Mouse (Mus musculus) hindbrain, embryonic 16.5 days (tissue): ENCODE data around the gene Vav2. TPM values are rescaled to one million over a fixed set of nuclear protein-coding genes. Genes with fewer than 3 reads are reported as not detected.

Source experiments
- ATAC-seq: fragments of 200-750 bp; cut with Nextera tagmentation; 2 replicates; pipeline ENCODE4 v1.8.0; 2017; ENCODE audit warnings: moderate TSS enrichment, moderate library complexity
- H3K27ac ChIP-seq: fragments of 300-500 bp; sonication (generic); 2 replicates; pipeline ENCODE4 v1.5.1; 2014; ENCODE audit warnings: low read depth, mild to moderate bottlenecking, control low read depth, low read length, moderate library complexity
- H3K27me3 ChIP-seq: fragments of 300-500 bp; sonication (generic); replicated peaks from 2 replicates; pipeline ENCODE4 v1.6.1; 2014; ENCODE audit warnings: low read length; ENCODE audit not compliant: control insufficient read depth, insufficient read depth
- H3K36me3 ChIP-seq: fragments of 300-500 bp; sonication (generic); 2 replicates; pipeline ENCODE4 v1.6.1; 2014; ENCODE audit warnings: mild to moderate bottlenecking, low read length, moderate library complexity, mixed read lengths; ENCODE audit not compliant: control insufficient read depth, insufficient read depth
- H3K4me1 ChIP-seq: fragments of 300-500 bp; sonication (generic); 2 replicates; pipeline ENCODE4 v1.6.1; 2014; ENCODE audit warnings: low read depth, low read length; ENCODE audit not compliant: control insufficient read depth, insufficient read depth
- H3K4me2 ChIP-seq: fragments of 300-500 bp; sonication (generic); 2 replicates; pipeline ENCODE4 v1.6.1; 2014; ENCODE audit warnings: mild to moderate bottlenecking, low read length, control low read depth, moderate library complexity
- H3K4me3 ChIP-seq: fragments of 300-500 bp; sonication (generic); 2 replicates; pipeline ENCODE4 v1.5.1; 2014; ENCODE audit warnings: mild to moderate bottlenecking, low read length, control low read depth, moderate library complexity
- H3K9ac ChIP-seq: fragments of 300-500 bp; sonication (generic); 2 replicates; pipeline ENCODE4 v1.6.1; 2014; ENCODE audit warnings: low read depth, mild to moderate bottlenecking, control low read depth, low read length, moderate library complexity
- H3K9me3 ChIP-seq: fragments of 300-500 bp; sonication (generic); 2 replicates; pipeline ENCODE4 v1.6.1; 2014; ENCODE audit warnings: mild to moderate bottlenecking, low read length, moderate library complexity; ENCODE audit not compliant: control insufficient read depth
- WGBS: fragments of 180-500 bp; shearing (Covaris S2); extraction: QIAGEN DNeasy Blood & Tissue Kit; methylation state at CpG from one replicate; pipeline ENCODE4 v1.1.7; 2014; 5-methylcytosine and 5-hydroxymethylcytosine counted together
- polyA plus RNA-seq: library from polyadenylated mRNA; unstranded; fragments of >200 nt; fragmentation: Nextera tagmentation; extraction: Ambion mirVana; gene quantifications from 2 replicates; pipeline ENCODE4 v1.2.1, GENCODE M21; 2015

Vav2 gene
- polyA plus RNA-seq, 1 experiment from 2014 or later = 10.4 TPM

DNA sequence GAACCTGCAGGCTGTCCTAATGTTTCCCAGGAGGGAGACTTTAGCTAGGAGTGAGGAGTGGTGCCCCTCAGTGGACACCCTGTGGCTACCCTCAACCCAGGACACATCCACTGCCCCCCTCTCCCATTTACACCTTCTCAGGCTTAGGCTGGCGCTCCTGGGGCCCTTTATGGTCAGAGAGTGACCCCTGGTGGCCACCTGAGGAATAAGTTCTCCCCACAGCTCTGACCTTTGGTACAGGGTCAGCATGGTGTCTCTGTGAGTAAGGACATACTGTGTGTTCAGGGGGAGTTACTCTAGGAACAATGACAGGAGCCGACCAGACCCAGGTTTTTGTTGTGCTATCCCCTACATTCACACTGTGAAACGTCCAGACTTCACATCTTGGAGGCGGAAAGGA is 189.5 kb downstream of the Vav2 start:
- H3K9ac ChIP-seq = no peak overlapping the region
- no peaks in the 10 kb centered on the region for H3K27me3 ChIP-seq
- no peaks in the 10 kb centered on the region for H3K9me3 ChIP-seq
- whole genome bisulfite sequencing = 27% methylated on average over 4 of the region's 4 CpGs
- H3K36me3 ChIP-seq = no peaks in the 10 kb centered on the region
- no peak overlapping the region for H3K27ac ChIP-seq
- H3K4me1 ChIP-seq = no peaks in the 10 kb centered on the region
- no peak overlapping the region for H3K4me3 ChIP-seq
- peak; percentile 48; the same call in 1 of the 2 replicates for ATAC-seq
- H3K4me2 ChIP-seq = no peak overlapping the region

DNA sequence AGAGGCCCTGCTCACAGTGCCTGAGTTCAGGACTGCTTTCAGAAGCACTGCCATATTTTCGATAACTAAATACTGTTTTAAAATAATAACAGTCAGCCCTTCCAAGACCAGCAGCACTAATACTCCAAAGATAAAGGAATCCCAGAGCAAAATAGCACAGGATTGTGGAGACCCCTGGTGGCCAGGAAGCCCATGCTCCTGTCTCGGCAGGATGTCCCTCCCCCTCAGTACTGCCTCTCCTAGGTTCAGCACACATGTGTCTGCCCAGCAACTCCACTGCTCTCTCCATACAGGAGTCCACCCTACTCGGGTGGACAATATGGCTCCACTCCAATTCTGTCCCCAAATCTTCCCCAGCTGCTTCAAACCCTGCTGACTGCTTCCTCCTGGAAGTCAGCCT is 191.1 kb downstream of the Vav2 start:
- ATAC-seq = peak; percentile 75
- Histone ChIP-seq H3K4me2 (no peak overlapping the region), H3K27ac (no peak overlapping the region), H3K4me3 (no peak overlapping the region), H3K27me3 (no peaks in the 10 kb centered on the region), H3K9ac (no peak overlapping the region), H3K9me3 (no peaks in the 10 kb centered on the region), H3K4me1 (no peaks in the 10 kb centered on the region), H3K36me3 (no peaks in the 10 kb centered on the region)
- 29% methylated on average over 3 of the region's 3 CpGs for WGBS

DNA sequence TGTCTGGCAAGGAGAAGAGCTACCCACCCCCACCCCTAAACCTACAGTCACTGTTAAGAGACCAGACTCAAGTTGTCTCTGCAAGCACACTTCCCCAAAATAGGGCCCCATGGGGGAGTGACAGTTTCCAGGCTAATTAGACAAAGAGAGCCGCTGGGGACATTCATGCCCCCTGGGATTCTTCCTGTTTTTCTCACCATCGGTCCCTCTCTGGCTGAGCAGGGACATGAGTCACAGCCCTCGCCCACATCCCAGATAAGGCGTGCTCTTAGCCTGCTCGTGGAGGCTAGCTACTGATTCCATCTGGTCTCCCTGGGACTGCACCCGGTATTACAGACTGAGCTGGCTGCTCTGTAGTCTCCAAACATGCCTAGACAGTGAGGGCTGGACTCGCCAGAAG is 194.5 kb downstream of the Vav2 start:
- Histone ChIP-seq H3K36me3 (no peaks in the 10 kb centered on the region), H3K4me2 (no peak overlapping the region), H3K27me3 (no peaks in the 10 kb centered on the region), H3K4me1 (no peaks in the 10 kb centered on the region), H3K27ac (no peak overlapping the region), H3K9me3 (no peaks in the 10 kb centered on the region), H3K4me3 (no peak overlapping the region), H3K9ac (no peak overlapping the region)
- WGBS = 27% methylated on average over 7 of the region's 7 CpGs
- no peak for ATAC-seq

DNA sequence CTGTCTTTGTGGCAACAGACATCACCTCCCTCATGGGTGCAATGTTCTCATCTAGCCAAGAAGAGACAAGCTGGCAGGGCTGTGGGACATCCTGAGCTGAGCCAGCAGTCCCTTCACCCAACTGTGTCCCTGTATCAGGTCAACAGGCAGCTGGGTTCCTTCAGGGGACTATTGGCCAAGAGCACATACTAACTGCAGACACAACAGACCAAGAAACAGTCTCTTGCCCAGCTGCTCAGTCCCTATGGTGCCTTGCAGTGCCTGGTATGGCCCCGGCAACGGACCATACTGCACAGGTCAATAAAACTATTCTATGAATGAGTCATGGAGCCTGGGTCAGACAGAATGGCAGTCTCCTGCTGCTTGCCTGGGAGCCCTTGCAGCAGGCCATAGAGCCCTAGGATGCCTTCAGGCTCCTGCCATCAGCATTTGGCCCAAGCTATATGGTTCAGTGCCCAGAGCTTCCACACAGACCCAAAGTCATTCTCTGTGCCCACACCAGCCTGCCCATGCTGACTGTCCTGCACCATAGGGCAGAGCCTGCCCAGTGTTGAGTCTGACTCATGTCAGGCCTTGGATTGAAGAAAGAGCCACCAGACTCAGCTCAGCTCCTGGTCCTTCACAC is 197.2 kb downstream of the Vav2 start:
- WGBS = 84% methylated on average over 2 of the region's 2 CpGs
- ATAC-seq = no peak
- no peaks in the 10 kb centered on the region for H3K36me3 ChIP-seq

DNA sequence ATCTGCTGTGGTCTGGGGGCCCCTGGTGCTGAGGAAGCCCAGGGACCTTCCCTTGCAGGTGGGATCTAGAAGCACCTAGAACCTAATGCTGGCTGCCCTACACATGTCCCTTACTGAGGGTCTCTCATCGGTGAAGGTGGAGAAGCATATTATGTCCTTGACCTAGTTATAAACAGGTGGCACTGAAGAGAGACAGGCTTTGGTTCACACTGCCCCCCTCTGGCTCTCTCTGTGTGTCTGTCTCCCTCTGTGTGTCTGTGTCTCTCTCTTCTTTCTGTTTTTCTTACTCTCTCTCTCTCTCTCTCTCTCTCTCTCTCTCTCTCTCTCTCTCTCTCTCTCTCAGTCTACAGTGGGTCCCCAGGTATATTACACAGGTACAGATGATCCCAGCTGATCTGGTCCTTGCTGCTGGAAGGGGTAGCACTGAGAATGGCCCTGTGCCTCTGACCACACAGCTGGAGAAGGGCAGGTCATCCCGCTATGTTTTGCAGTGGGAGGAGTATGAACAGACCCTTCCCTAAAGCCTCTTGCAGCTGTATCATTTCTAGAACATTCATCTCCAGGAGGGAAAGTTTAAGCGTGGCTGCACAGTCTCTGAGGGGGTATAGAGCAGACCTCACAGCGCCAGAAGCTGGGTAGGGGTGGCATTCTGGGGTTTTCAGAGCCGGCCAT is 197.9 kb downstream of the Vav2 start:
- 76% methylated on average over 5 of the region's 5 CpGs for WGBS
- Histone ChIP-seq H3K4me3 (no peak overlapping the region), H3K4me1 (no peaks in the 10 kb centered on the region), H3K9me3 (no peaks in the 10 kb centered on the region), H3K27me3 (no peaks in the 10 kb centered on the region), H3K27ac (no peak overlapping the region), H3K4me2 (no peak overlapping the region), H3K9ac (no peak overlapping the region), H3K36me3 (no peaks in the 10 kb centered on the region)
- ATAC-seq = no peak

More for the DNA sequence above, 197.2 kb downstream of the Vav2 start:
- no peak overlapping the region for H3K4me2 ChIP-seq
- H3K4me1 ChIP-seq = no peaks in the 10 kb centered on the region
- H3K4me3 ChIP-seq = no peak overlapping the region
- H3K27ac ChIP-seq = no peak overlapping the region
- H3K27me3 ChIP-seq = no peaks in the 10 kb centered on the region
- H3K9ac ChIP-seq = no peak overlapping the region
- no peaks in the 10 kb centered on the region for H3K9me3 ChIP-seq

DNA sequence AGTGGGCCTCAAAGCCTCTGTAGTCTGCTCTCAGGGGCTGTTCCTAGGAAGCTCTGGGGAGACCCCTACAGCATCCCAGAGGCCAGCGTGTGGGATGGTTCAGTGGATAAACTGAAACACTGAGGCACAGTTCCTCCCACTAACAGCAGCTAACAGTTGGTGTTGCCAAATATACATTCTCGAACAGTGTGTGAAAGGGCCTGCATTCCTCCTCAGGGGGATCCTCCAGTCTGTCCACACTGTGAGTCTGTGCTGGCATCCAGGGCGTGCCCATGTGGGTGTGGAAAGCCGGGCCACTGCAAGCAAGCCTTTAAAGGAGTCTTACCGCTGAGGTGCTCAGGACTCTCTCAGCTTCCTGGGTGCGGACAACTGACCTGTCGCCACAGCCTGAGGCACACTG is 200.3 kb downstream of the Vav2 start:
- Histone ChIP-seq H3K4me3 (no peak overlapping the region), H3K9ac (no peak overlapping the region), H3K9me3 (no peaks in the 10 kb centered on the region), H3K4me2 (no peak overlapping the region), H3K27ac (no peak overlapping the region), H3K27me3 (no peaks in the 10 kb centered on the region), H3K36me3 (no peaks in the 10 kb centered on the region), H3K4me1 (no peaks in the 10 kb centered on the region)
- ATAC-seq = no peak
- WGBS = 59% methylated on average over 7 of the region's 7 CpGs

DNA sequence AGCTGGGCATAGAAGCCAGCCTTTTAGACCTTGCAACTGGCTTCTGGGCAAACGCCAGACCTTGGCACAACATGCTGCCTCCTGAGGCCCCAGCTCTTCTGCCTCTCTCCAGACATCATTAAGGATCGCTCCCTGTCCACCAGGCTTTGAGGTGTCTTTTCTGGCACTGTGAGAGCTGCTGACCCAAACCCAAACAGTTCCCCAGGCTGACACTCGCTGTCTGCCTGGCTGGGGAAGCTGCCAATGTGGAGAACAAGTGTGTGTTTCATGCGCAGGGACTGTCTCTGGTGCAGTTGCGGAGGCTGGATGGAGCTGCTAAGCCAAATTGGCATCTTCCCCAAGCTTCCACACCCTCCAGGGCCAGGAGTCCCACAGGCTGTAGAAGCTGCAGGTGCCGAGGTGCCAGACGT is 203.8 kb downstream of the Vav2 start:
- H3K9ac ChIP-seq = no peak overlapping the region
- no peak overlapping the region for H3K27ac ChIP-seq
- ATAC-seq = peak; percentile 65; the same call in 1 of the 2 replicates
- WGBS = 80% methylated on average over 7 of the region's 7 CpGs
- H3K4me1 ChIP-seq = no peaks in the 10 kb centered on the region
- no peaks in the 10 kb centered on the region for H3K27me3 ChIP-seq
- no peaks in the 10 kb centered on the region for H3K36me3 ChIP-seq
- H3K9me3 ChIP-seq = no peaks in the 10 kb centered on the region
- no peak overlapping the region for H3K4me2 ChIP-seq
- no peak overlapping the region for H3K4me3 ChIP-seq

DNA sequence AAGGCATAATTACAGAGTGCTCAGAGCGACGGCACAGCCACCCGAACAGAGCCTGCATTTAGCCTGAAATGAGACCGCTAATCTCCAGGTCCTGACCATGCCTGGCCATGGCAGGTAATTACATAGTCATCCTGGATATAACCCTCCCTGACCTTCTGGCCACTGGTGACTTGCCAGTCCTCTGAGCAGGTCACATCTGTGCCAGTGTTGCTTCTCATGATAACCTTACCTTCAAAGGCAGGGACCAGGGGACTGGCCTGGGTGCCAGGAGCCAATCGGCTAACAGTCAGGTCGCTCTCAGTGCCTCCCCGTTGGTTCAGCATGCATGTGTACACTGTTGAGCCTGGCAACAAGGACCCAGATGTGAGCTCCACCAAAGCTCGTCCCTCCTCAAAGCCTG is 208.3 kb downstream of the Vav2 start:
- 89% methylated on average over 8 of the region's 8 CpGs for WGBS
- H3K9me3 ChIP-seq = no peaks in the 10 kb centered on the region
- H3K4me3 ChIP-seq = no peak overlapping the region
- no peaks in the 10 kb centered on the region for H3K27me3 ChIP-seq
- no peaks in the 10 kb centered on the region for H3K36me3 ChIP-seq
- no peak overlapping the region for H3K4me2 ChIP-seq
- H3K27ac ChIP-seq = no peak overlapping the region
- no peak overlapping the region for H3K9ac ChIP-seq
- no peaks in the 10 kb centered on the region for H3K4me1 ChIP-seq
- no peak for ATAC-seq

DNA sequence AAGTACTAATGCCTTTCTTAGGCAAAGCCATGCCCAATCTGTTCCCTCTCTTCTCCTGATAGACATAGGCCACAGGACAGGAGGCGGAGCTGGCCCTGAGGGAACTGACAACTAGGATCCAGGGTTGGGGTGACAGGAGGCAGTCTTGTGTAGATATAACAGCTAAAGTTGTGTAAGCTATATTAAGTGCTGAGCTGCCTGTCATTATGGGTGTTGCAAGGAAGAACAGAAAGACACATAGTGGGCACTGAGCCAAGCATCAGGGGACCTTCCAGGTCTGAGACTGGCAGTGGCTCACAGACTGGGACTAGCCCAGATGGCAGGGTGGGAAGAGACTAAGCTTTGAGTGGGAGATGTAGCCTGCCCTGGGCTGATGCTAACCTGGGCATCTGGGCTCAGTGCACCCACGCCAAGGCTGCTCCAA is 208.7 kb downstream of the Vav2 start:
- Histone ChIP-seq H3K36me3 (no peaks in the 10 kb centered on the region), H3K9me3 (no peaks in the 10 kb centered on the region), H3K4me3 (no peak overlapping the region), H3K27me3 (no peaks in the 10 kb centered on the region), H3K9ac (no peak overlapping the region), H3K4me1 (no peaks in the 10 kb centered on the region), H3K4me2 (no peak overlapping the region), H3K27ac (no peak overlapping the region)
- no peak for ATAC-seq
- WGBS = 75% methylated on average over 2 of the region's 2 CpGs
